Mouse (Mus musculus) lung, adult 2 months (tissue): ENCODE measurements around the gene Kcnip1. TPM values are rescaled to one million over a fixed set of nuclear protein-coding genes. Genes with fewer than 3 reads are reported as not detected.

Source experiments
- DNase-seq: peaks from one replicate; pipeline ENCODE4 v3.0.0; 2022
- H3K4me1 ChIP-seq: fragments of 200-500 bp; 2 replicates; pipeline ENCODE4 v1.6.1; 2011; ENCODE audit warnings: low read length; ENCODE audit not compliant: control insufficient read depth, insufficient read depth
- H3K4me3 ChIP-seq: fragments of 200-500 bp; replicated peaks from 2 replicates; pipeline ENCODE3; 2011; ENCODE audit warnings: low read depth, mild to moderate bottlenecking, control low read depth, low read length; ENCODE audit errors: extremely low read depth
- CTCF ChIP-seq: fragments of 200-500 bp; IDR thresholded peaks from 2 replicates; pipeline ENCODE4 v1.5.1; 2011; ENCODE audit warnings: mild to moderate bottlenecking, low read length, control low read depth; ENCODE audit not compliant: insufficient read depth
- POLR2A ChIP-seq: fragments of 200-500 bp; IDR thresholded peaks from 2 replicates; pipeline ENCODE4 v1.6.1; 2011; ENCODE audit warnings: low read depth, mild to moderate bottlenecking, control low read depth, low read length, borderline replicate concordance; ENCODE audit errors: extremely low read depth
- WGBS: fragments of 180-500 bp; shearing (Covaris S2); methylation state at CpG from one replicate; pipeline ENCODE4 v1.1.7; 2018; 5-methylcytosine and 5-hydroxymethylcytosine counted together
- polyA plus RNA-seq: library from polyadenylated mRNA; depleted of rRNA; stranded (reverse); fragments of >200 nt; gene quantifications from 2 replicates; pipeline ENCODE4 v1.2.3, GENCODE M21; 2012

Gene Kcnip1
- polyA plus RNA-seq, 1 experiment: 0.13 TPM

DNA sequence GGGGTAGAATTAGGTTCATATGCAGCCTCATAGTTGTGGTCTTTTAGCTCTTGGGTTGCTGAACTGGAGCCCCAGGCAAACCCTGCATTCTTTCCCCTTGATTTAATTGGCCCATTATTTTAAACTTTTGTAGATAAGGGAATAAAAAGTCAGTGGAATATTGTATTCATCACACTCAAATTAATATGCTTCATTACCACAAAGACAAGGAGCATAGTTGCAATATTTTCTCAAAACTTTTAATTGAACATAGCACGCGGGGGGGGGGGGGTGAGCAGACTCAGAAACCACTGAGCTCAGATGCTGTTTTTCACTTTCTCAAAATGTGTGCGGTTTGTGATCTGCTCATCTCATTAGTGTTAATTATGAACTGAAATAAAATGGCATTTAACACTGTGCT is 302.8 kb downstream of the Kcnip1 start:
- DNase-seq: no peak
- Histone ChIP-seq H3K4me1 (no peaks in the 10 kb centered on the region), H3K4me3 (no peak overlapping the region)
- TF ChIP-seq CTCF (no peak), POLR2A (no peak)
- 90% methylated on average over 3 of the region's 3 CpGs for WGBS

DNA sequence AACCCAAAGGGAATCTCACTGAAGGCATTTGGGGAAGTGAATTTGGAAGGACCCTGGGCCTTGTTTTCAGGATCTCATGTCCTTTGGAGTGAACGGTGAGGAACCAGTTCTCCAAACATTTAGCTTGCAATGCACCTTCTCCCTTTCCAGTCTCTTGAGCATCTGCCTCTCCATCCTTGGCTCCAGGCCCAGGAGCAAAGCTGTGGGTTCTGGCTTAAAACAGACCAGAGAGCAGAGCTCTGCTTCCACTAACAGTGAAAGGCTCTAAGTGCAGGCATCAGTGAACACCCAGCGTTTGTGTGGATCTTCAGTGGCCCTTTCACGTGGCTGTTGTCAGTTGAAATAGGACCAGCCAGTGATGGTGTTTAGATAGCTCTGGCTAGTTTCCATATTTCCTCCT is 307.0 kb downstream of the Kcnip1 start:
- WGBS: 51% methylated on average over 3 of the region's 3 CpGs
- Histone ChIP-seq H3K4me3 (no peak overlapping the region), H3K4me1 (no peaks in the 10 kb centered on the region)
- no peak for DNase-seq
- TF ChIP-seq POLR2A: no peak
- TF ChIP-seq CTCF: no peak

DNA sequence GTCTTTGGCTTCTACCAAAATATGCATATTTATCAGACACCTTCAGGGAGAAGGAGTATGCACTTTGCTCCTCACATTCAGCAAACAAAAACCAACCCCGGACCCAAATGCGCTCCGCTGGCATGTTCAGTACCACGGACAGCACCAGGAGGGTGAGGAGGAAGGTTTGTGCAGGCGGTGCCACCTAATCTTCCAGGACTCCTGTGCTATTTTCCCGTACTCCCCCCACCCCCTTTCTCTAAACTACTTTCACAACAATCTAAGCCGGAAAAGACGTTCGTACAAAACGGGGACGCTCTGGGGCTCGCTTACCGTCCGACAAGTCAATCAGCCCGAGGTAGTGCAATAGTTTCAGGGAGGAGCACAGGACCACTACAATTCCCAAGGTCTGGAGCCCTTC is 312.8 kb downstream of the Kcnip1 start:
- Histone ChIP-seq H3K4me3 (no peak overlapping the region), H3K4me1 (no peaks in the 10 kb centered on the region)
- peak; percentile 23 for DNase-seq
- WGBS: 3% methylated on average over 15 of the region's 15 CpGs
- TF ChIP-seq POLR2A (no peak), CTCF (no peak)

DNA sequence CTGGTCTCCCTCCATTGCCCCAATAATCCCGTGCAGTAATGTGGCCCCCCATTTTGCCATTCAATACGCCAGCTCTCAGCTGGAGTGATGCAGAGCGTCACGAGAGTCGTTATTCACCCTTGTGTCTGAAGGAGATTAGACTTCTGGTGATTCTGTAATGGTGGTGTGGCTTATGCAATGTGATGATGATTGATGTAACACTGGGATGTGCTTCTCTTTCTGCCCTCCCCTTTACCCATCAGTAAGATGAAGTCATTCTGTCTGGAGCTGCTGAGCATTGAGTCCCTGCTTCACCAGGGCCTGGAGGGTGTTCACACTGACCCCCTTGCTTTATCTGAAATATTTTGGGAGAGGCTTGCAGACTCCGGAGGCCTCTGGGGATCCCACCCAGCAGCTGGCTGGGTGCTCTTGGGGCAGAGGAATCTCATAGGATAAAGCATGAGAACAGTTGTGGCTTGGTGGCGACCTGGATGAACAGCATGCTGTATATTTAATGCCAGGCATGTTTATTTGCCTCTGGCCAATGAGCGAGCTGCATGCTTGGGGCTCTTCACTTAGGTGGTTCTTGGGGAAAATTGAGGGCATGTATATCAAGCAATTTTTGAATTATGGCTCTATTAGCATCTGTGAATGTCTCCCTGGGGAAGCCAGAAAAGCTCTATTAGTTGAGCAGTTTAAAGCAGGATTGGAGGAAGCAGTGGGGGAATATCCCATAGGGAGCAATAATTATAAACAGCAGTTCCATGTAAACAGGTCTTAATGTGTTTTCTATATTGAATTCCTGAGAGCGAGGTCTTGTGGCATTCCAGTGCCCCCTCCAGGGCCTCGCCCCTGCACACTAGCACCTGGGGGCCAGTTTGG is 322.6 kb downstream of the Kcnip1 start:
- no peaks in the 10 kb centered on the region for H3K4me1 ChIP-seq
- TF ChIP-seq CTCF (no peak), POLR2A (no peak)
- no peak for DNase-seq
- 69% methylated on average over 10 of the region's 10 CpGs for WGBS
- H3K4me3 ChIP-seq: no peak overlapping the region

DNA sequence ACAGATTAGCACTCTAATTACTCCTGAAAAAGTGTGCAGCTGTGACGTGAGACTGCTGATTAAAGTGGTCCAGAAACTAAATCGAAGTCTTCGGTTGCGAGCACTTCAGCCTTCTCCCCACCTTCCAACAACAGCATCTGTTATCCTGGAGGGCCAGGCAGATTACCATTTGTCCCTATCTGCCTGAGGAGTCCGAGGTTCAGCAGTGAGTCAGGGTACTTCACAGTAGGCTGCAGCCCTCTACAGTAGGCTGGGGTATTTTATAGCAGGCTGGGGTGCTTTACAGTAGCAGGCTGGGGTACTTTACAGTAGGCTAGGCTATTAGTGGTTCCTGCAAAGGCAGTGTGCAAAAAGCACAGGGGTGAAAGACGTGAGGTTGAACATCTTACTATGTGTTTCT is 324.6 kb downstream of the Kcnip1 start:
- H3K4me1 ChIP-seq: no peaks in the 10 kb centered on the region
- 59% methylated on average over 6 of the region's 6 CpGs for WGBS
- no peak overlapping the region for H3K4me3 ChIP-seq
- no peak for DNase-seq
- TF ChIP-seq POLR2A (no peak), CTCF (no peak)

DNA sequence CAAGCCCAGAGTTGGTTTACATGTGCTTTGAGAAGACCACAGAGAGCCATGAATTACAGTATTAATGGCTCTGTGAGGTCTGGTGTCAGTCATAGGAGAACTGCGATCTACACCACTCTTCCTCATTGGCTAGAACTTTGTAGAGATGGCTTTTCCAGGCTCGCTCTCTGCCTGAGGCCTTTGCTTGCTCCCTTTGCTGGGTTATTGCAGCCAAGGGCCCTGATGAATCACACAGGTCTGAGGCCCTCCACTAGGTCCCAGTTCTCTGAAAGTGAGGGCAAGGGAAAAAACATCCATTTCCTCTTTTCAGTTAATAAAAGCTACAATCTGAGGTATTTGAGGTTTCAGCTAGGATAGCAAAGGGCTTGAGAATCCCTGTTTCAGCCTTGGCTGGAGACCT is 329.4 kb downstream of the Kcnip1 start:
- no peaks in the 10 kb centered on the region; the same call in 1 of the 2 replicates for H3K4me1 ChIP-seq
- TF ChIP-seq POLR2A (no peak), CTCF (no peak)
- 86% methylated on average over 2 of the region's 2 CpGs for WGBS

DNA sequence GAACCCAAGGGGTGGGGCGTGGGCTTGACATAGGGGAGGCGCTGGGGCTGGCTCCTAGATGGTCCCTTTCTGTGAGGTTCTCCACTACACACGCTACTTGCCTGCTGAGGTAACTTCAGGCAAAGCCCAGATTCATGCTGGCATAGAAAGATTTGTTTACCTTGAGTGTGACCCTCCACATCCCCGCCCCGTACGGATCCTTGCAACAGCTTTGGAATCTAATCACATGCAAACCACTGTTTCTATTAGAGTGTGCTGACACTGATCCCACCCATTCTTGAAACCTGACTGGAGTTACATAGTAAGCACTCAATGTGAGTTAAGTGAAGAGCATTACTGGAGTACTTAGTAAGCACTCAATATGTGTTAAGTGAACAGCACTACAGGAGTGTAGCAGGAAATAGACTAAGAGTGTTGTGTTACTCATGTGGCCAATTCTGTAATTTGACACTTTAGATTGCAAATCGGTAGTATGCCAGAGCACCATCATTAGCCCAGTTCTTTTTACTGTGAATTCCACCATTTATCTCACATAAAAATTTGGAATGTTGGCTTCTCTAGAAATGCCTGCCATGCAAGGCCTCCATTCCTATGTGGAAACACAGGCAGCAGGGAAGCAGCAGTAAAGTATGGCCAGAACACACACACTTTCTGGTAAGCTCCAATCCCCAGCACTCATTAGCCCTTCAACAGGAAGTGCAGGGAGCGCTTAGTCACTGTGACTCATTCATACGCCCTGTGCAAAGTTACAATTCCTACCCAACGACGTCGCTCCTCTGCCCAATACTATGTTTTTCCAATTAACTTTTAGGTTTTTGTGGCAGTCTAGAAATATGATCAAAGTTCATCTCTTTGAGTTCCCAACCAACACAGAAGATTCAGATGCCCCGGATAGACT is 332.7 kb downstream of the Kcnip1 start:
- TF ChIP-seq POLR2A (no peak), CTCF (no peak)
- H3K4me3 ChIP-seq: no peak overlapping the region
- peak; percentile 29 for DNase-seq
- 50% methylated on average over 13 of the region's 13 CpGs for WGBS
- no peaks in the 10 kb centered on the region; the same call in none of the 2 replicates for H3K4me1 ChIP-seq

More for the DNA sequence above, 329.4 kb downstream of the Kcnip1 start:
- DNase-seq: no peak
- H3K4me3 ChIP-seq: no peak overlapping the region

DNA sequence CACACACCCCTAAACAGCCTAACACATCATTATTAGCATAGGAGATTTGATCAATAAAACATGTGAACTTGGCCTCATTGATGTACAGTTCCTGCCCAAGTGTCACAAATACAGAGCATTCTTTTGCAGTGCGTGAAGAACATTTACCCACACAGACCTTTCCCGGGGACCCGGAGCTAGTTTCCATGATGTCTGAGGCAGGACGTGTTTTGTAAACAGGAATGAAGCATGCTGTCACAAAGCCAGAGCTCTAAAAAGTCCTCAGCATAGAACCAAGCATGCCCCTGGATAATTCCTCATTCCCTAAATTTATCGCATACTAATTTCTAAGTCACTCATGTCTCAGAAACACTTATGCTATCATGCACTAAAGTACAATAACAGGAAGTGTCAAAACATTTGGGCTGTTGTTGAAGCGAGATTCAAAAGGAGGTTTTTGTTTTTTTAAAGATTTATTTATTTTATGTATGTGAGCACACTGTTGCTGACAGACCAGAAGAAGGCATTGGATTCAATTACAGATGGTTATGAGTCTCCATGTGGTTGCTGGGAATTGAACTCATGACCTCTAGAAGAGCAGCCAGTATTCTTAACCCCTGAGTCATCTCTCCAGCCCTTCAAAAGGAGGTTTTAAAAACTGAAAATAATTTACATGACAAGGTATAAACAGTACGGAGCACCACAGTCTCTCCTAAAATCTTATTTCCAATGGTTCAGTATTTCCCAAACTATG is 336.9 kb downstream of the Kcnip1 start:
- TF ChIP-seq POLR2A (no peak), CTCF (no peak)
- no peak overlapping the region for H3K4me3 ChIP-seq
- DNase-seq: no peak
- WGBS: 36% methylated on average over 7 of the region's 7 CpGs
- no peaks in the 10 kb centered on the region; the same call in none of the 2 replicates for H3K4me1 ChIP-seq

DNA sequence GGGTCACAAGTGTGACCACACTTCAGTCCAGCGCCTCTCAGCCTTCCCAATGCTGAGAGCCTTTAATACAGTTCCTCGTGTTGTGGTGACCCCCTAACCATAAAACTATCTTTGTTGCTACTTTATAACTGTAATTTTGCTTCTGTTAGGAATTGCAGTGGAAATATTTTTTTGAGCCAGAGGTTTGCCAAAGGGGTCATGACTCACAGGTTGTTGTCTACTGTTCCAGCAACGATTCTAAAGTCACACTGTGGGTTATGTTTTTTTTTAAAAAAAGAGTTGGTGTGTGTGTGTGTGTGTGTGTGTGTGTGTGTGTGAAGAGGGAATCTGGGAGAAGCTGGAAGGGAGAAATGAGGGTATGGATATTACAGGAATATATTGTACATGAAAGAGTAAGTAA is 337.7 kb downstream of the Kcnip1 start:
- 56% methylated on average over 3 of the region's 3 CpGs for WGBS
- DNase-seq: no peak
- Histone ChIP-seq H3K4me3 (no peak overlapping the region), H3K4me1 (no peaks in the 10 kb centered on the region; the same call in 1 of the 2 replicates)
- TF ChIP-seq POLR2A: no peak
- TF ChIP-seq CTCF: no peak
